Mouse (Mus musculus) neutrophil, adult 5-6 weeks (primary cell): ENCODE measurements around the gene Ccl24. TPM values are rescaled to one million over a fixed set of nuclear protein-coding genes. Genes with fewer than 3 reads are reported as not detected.

Experiments
- total RNA-seq: library from RNA; stranded (forward); fragments of 200-1000 nt; gene quantifications from 2 replicates; pipeline ENCODE4 v1.2.3, GENCODE M21; 2017

Ccl24 gene
- total RNA-seq, 1 experiment from 2014 or later = not detected

Other genes starting within 250 kb of the Ccl24 start
- gene Fkbp6, start 223.0 kb downstream of the Ccl24 start, total RNA-seq = not detected in 2 replicates
- not detected in 2 replicates for gene Trim50, start 219.8 kb downstream of the Ccl24 start, total RNA-seq
- gene Nsun5, start 203.1 kb downstream of the Ccl24 start, total RNA-seq = 11.9 and 14.4 TPM in 2 replicates
- 6.5 and 7.0 TPM in 2 replicates for gene Pom121, start 178.5 kb downstream of the Ccl24 start, total RNA-seq
- gene Hip1, start 27.9 kb downstream of the Ccl24 start, total RNA-seq = 51.2 and 64.4 TPM in 2 replicates
- not detected in 2 replicates for gene Ccl26, start 9.5 kb downstream of the Ccl24 start, total RNA-seq
- 7.3 and 7.9 TPM in 2 replicates for gene Rhbdd2, start 59.6 kb upstream of the Ccl24 start, total RNA-seq
- 118 and 124 TPM in 2 replicates for gene Por, start 97.0 kb upstream of the Ccl24 start, total RNA-seq
- gene Tmem120a, start 171.4 kb upstream of the Ccl24 start, total RNA-seq = 28.9 and 30.5 TPM in 2 replicates
- gene Styxl1, start 205.3 kb upstream of the Ccl24 start, total RNA-seq = 0.93 and 1.1 TPM in 2 replicates
- gene Mdh2, start 205.4 kb upstream of the Ccl24 start, total RNA-seq = 138 and 141 TPM in 2 replicates
- not detected in 2 replicates for gene Srrm3, start 233.8 kb upstream of the Ccl24 start, total RNA-seq